Mouse (Mus musculus) liver, embryonic 18 days (tissue): ENCODE measurements around the gene Ap3m1. TPM values are rescaled to one million over a fixed set of nuclear protein-coding genes. Genes with fewer than 3 reads are reported as not detected.

Experiments used
- polyA plus RNA-seq: library from polyadenylated mRNA; depleted of rRNA; stranded (reverse); fragments of >200 nt; gene quantifications from 2 replicates; pipeline ENCODE4 v1.2.3, GENCODE M21; 2012; rRNA removed

Gene Ap3m1
- polyA plus RNA-seq = 23.9 and 31.2 TPM in 2 replicates

GRCm38 (mm10) chr14:21052112-21052780, at the start of gene Ap3m1, which contains the start of gene Adk:
TSS of gene Ap3m1 (minus strand) at chr14:21052508.
TSS of gene Adk (plus strand) at chr14:21052574.

Other genes starting within 250 kb of the Ap3m1 start
- 2.1 and 2.5 TPM in 2 replicates for gene Plau, start 215.8 kb downstream of the Ap3m1 start, polyA plus RNA-seq
- 19.1 and 20.6 TPM in 2 replicates for gene Vcl, start 123.1 kb downstream of the Ap3m1 start, polyA plus RNA-seq
- 179 and 186 TPM in 2 replicates for gene Adk, start 66 bp upstream of the Ap3m1 start, polyA plus RNA-seq